Mouse (Mus musculus) fibroblast of lung, adult 2 months (primary cell): ENCODE measurements around the gene Ctxn2.
"Not testable (repeated sequence)": the region's sequence is repeated elsewhere in the genome, so short reads cannot be mapped to it uniquely, and the experiment has no call there.

ENCODE experiments used
- DNase-seq: peaks from one replicate; pipeline ENCODE4 v3.0.0-alpha.2; 2011; ENCODE audit warnings: low read depth

The Ctxn2 gene

GRCm38 (mm10) chr2:125135903-125136811 lies at the start of gene Ctxn2:
Gene Ctxn2, plus strand, starts transcription at chr2:125136692.
- no peak for DNase-seq

GRCm38 (mm10) chr2:125088757-125089156 lies 47.7 kb upstream of the Ctxn2 start:
- DNase-seq = no peak

GRCm38 (mm10) chr2:125092123-125092522 lies 44.4 kb upstream of the Ctxn2 start:
- not testable (repeated sequence) for DNase-seq

DNA sequence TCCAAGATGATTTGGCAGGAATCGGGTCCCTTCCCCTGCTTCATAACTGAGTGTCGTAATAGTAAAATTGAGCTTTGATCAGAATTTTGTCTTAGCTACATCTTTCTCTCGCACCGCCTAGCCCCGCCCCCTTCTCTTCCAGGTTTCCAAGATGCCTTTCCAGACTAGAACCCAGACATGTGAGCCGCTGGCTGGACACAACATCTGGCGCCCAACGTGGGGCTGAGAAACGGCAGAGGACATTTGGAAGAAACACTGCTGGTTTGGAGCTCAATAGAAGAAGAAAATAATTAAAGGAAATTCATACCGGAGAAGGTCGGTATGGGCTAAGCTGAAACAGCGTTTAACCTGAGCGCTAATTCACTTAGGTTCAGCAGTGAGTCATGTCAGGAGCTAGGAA lies 32.0 kb upstream of the Ctxn2 start:
- DNase-seq = not testable (repeated sequence)

DNA sequence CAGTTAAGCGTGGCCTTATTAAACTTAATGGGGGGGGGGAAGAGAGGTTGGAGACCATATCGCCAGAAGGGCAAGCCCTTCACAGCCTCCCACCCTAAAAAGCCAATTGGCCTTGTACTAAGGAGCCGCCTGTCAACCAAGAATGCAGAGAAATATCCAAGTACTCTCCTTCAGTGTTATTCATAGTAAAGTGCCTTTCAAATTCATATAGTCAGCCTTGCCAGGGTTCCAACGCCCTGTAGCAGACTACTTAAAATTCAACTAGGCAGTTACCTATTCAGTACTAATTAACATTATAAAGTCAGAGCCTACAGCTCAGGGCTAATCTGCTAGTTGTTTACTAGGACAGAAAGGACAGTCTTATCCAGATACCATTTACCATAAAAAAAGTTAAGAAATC lies 30.0 kb upstream of the Ctxn2 start:
- not testable (repeated sequence) for DNase-seq

- DNase-seq = no peak
Measured at GRCm38 (mm10) chr2:125119381-125120110, 16.9 kb upstream of the Ctxn2 start.

GRCm38 (mm10) chr2:125122288-125122623 lies 14.2 kb upstream of the Ctxn2 start:
- DNase-seq = no peak

DNA sequence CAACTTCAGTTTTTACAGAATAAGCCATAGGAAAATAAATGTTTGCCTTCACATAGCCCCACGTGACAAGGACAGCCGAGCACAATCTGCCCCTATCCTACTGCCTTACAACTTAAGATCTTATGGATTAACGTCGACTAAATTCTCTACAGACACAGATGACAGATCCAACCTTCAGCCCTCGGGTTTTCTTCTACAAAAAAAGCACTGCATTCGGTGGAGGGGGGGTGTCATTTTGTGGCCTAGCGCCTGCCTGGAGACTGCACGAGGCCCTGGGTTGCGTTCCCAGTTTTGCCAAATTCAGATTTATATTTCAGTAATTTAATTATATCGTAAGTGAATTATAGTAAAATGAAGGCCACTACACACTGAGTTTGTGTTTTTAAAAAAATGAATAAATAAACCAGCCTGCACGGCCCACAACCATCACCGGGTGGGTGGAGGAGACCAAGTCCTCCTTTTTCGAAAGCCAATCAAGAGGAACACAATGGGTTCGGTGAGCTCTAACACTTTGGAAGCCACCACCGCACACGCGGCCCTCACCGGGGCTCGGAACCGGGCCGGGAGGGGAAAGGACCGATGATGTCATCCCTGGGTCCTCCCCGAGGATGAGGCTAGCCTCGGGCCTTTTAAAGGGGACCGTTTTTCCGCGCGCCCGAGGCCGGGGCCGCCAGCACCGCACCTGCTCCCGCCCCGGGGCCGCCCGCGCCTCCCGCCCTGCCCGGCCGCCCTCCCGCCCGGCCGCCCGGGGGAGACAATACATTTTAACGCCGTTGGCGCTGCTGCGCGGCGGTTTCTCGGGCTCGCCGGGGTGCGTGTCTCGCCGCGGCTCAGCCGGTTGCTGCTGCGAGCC lies 13.6 kb upstream of the Ctxn2 start:
- DNase-seq = no peak

- DNase-seq = no peak
Measured at GRCm38 (mm10) chr2:125123477-125123852, 13.0 kb upstream of the Ctxn2 start, which contains the start of gene Myef2. Gene Myef2, minus strand, starts transcription at chr2:125123661.

GRCm38 (mm10) chr2:125125824-125126223 lies 10.7 kb upstream of the Ctxn2 start:
- no peak for DNase-seq

DNA sequence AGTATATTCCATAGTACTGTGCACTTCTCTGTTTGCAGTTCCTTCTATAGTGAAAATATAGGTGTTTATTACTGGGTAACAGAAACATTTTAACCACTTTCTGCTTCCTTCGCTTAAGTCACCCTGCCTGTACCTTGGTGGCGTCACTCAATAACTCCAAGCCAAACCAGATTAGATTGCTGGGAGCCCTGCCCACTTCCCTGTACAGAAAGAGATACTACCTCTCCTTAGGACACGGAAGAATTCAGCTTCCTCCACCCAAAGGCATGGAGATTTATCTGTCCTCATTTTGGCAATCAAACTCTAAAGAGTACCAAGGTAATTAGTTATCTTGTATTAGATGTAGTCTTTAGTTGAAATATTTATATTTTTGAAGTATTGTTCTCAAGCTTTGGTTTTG lies 9.7 kb upstream of the Ctxn2 start:
- DNase-seq = no peak

DNA sequence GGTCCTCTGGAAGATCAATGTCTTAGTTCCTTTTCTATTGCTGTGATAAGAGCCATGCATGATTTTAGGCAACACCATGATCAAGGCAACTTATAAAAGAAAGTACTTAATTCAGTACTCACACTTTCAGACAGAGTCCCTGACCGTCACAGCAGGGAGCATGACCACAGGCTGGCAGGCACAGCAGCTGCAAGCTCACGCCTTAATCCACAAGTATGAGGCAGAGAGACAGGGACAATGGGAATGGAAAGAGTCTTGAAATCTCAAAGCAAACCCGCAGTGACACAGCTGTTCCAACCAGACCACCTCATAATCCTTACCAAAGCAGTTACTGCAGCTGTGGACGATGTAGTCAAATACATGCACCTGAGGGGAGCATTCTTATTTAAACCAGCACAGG lies 2.4 kb upstream of the Ctxn2 start:
- no peak for DNase-seq

GRCm38 (mm10) chr2:125136846-125137245 lies 354 bp downstream of the Ctxn2 start:
- DNase-seq = no peak

DNA sequence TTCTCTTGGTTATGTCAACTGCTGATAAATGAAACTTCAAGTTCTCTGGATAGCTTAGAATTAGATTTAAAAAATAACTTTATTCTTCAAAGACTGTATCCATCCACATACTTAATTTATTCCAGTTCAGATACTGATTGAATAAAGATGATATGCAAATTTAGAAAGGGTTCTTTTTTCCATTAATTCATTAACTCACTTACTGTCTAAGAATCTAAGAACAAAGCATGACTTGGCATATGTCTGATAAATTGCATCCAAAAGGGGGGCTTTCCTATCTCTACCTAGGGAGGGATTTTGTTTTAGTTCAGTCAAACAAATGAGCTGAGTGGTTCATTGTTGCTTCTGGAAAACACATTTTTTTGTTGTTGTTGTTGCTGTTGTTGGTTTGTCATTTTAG lies 5.8 kb downstream of the Ctxn2 start:
- DNase-seq = no peak

- DNase-seq = no peak
Measured at GRCm38 (mm10) chr2:125152388-125152787, 15.9 kb downstream of the Ctxn2 start, which contains the start of gene Slc12a1. Gene Slc12a1, plus strand, starts transcription at chr2:125152505.

- no peak for DNase-seq
Measured at GRCm38 (mm10) chr2:125154294-125154693, 17.8 kb downstream of the Ctxn2 start.

- no peak for DNase-seq
Measured at GRCm38 (mm10) chr2:125155504-125155903, 19.0 kb downstream of the Ctxn2 start.

GRCm38 (mm10) chr2:125162012-125162470 lies 25.5 kb downstream of the Ctxn2 start:
- no peak for DNase-seq

DNA sequence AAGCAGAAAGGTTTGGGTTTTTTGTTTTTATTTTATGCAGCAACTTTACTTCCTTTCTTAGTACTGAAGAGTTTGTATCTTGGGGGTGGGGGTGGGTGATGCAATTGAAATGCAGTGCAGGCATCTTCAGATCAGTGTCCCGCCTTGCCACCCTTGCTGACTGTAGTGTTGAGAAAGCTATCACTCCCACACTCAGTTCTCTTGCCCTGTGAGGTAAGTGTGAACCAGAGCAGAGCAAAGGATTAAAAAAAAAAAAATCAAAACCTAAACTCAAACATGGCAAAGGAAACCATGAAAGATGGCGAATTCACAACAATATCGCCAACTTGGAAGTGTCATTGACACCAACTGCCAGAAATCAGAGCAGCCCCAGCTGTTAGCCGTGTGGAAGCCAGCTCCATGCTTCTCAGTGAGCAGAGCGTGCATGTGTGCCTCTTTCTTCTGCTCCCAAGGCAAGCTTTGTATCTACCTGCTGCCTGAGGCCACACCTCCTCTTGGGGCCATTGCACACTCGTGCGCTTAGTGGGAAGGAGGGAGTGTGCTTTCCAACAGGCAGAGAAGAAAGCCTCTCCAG lies 41.8 kb downstream of the Ctxn2 start:
- DNase-seq = no peak

DNA sequence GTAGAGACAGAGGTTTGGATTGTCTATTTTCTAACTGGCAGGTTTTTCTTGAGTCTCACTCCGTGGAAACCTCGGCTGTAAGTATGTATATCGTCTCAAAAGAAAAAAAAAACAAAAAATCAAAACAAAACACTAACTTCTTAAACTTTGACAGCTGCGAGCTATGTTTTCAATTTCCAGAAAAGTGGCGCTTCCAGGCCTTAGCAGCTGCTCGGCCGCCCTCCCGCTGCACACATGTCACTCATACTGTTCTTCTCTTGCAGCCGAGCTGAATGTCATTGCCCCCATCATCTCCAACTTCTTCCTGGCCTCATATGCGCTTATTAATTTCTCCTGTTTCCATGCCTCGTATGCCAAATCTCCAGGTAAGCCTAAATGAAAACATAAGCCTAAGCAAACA lies 51.4 kb downstream of the Ctxn2 start:
- no peak for DNase-seq

GRCm38 (mm10) chr2:125189197-125189596 lies 52.7 kb downstream of the Ctxn2 start:
- peak; percentile 36 for DNase-seq

GRCm38 (mm10) chr2:125192905-125193304 lies 56.4 kb downstream of the Ctxn2 start:
- no peak for DNase-seq
